ENCODE assay signal across 12 mouse cellular contexts in the genomic region with DNA sequence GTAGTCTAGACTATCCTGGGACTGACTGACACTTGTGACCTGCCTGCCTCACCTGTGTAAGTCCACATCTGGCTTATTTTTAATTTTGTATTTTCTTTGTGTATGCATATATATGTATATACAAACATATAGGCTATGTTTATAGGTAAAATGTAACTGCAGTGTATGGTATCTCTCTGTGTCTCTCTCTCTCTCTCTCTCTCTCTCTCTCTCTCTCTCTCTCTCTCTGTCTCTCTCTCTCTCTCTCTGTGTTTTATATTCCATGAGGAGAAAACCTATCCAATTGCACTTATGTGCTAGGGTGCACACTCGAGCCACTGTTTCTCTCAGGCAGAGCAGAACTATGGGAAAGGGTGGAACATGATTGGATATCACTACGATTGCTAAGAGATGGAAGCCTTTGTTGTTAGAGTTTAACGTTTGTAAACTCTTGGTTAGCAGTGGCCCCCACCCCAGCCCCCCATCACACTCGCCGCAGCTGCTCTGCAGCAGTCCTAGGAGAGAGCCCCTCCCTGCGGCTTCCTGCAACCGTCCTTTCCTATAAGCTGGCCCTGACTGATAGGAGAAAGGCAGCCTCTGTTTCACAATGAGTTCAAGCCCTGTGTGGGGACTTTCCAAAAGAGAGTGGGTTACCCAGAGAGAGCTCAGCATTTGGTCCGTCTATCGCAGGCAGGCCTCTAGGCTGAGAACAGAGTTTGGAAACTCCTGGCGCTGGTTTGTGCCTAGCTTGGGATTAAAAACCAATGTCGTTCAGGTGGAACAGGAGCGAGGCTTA. TPM values are rescaled to one million over a fixed set of nuclear protein-coding genes. Genes with fewer than 3 reads are reported as not detected.
DNase-seq lines count a peak whose midpoint lies in the region; ATAC-seq lines count a peak whose summit lies in the region.
"Had no signal": no experiment of that assay in that cellular context is flagged by ENCODE, and none has a peak within 500 bp of the region (broad histone marks: within the 10 kb centered on the region; RNA-seq: fewer than 3 reads in every experiment).

No protein-coding gene starts in this region.

- ATAC-seq in erythroid progenitor cell, adult 5-6 weeks (replicated peaks; ENCODE audit: low FRiP score, poor library complexity, severe bottlenecking) = peak; percentile 55
- ATAC-seq in megakaryocyte, adult 5-6 weeks (ENCODE audit: poor library complexity, severe bottlenecking) = peak; percentile 54

- peak; percentile 65 for DNase-seq in 416B (ENCODE audit: low read depth)
- DNase-seq in A20 (ENCODE audit: low read depth, low spot score) = peak; percentile 33
- no peak for DNase-seq in left cerebral cortex, adult 18-20 months (ENCODE audit: low spot score in 2 of 2)
- DNase-seq in ovary, postnatal 36 days (ENCODE audit: low spot score) = no peak
- DNase-seq in urinary bladder, postnatal 36 days (ENCODE audit: low spot score in 2 of 2) = no peak
- no peak for DNase-seq in neural tube, embryonic 10.5 days (ENCODE audit: extremely low spot score, low spot score)
- DNase-seq: cerebellum, postnatal 36 days; gastrocnemius, postnatal 14 days; heart, postnatal 4 days; lung, postnatal 4 days had no signal

RNA-seq across cellular contexts. Expression of a gene that starts 41.6 kb away (rescaled TPM):
- 28.1 and 65.0 TPM in 2 replicates for total RNA-seq in erythroid progenitor cell, adult 5-6 weeks (2015; ENCODE audit: low replicate concordance)
- total RNA-seq in erythroid progenitor cell, adult 5-6 weeks (2017; ENCODE audit: low replicate concordance) = 8.9 and 22.3 TPM in 2 replicates
- total RNA-seq in megakaryocyte, adult 5-6 weeks (2015) = 35.4 and 50.6 TPM in 2 replicates
- total RNA-seq in megakaryocyte, adult 5-6 weeks (2017) = 8.0 and 16.3 TPM in 2 replicates
- 10 to 100 TPM; 69.0 to 78.6 TPM for total RNA-seq in left cerebral cortex, adult 18-20 months (2021)

Comparison
In these comparisons a context has a peak if more than half of its experiments do, and no peak if none do; other contexts are left out.
1. DNase-seq: peak in 416B (single experiment) and A20 (single experiment); none in left cerebral cortex, adult 18-20 months (0 of 2), ovary, postnatal 36 days (single experiment), urinary bladder, postnatal 36 days (0 of 2) and neural tube, embryonic 10.5 days (single experiment).